Mouse (Mus musculus) adipose tissue, adult 10 weeks (tissue): ENCODE data around the gene Rap2b. TPM values are rescaled to one million over a fixed set of nuclear protein-coding genes. Genes with fewer than 3 reads are reported as not detected.

ENCODE experiments used
- polyA plus RNA-seq: library from polyadenylated mRNA; stranded (reverse); fragments of 350-450 nt; fragmentation: Illumina TruSeq; extraction: RNeasy Lipid Tissue Mini Kit (QIAGEN cat#74804); gene quantifications from one replicate; pipeline ENCODE4 v1.2.3, GENCODE M21; 2014; ENCODE audit warnings: low read depth, low replicate concordance

Rap2b gene
- 4.5 TPM for polyA plus RNA-seq

DNA sequence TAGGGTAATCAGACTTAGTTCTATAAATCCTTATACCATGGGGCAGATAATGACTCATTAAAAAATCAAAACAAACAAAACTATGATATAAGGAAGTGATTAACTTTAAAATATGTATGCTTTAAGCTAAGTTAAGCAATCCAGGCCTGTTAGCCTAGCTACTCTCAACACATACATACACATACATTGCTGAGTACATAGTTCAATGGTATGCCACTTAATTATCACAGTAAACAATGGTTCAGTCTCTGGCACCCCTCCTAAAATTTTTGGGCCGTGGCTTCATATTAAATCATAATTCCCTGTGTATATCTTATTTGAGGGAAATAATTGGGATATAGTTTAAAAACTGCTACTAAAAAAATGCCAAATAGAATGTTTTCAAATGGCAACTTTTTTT is at the start of gene Rap2b:
Rap2b (plus strand) TSS at position 301 of the 400 bp plus-strand sequence.

DNA sequence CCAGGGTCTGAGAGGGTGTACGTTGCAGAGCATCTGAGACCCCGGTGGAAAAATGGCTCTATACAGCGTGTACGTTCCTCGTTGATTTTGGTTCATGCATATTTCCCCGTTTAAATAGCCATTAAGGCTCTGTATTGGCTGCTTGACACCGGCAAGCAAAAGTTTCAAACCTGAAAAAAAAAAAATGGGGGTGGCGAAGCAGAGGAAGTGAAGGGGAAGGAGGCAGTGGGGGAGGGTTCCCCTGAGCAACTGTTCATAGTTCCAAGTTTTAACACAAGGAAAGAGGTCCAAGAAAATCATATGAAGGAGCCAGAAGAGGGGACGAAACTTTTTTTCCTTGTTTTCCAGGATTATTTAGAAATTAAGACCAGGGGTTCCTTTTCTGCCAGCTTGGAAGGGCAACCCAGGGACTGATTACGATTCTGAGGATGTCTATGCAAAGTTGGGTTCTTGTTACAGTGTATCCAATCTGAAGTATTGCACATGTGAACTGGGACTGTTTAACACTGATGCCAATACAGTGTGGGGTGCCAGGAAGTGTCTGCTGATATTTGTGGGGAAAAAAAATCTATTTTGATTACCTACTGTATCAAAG is 4.4 kb downstream of the Rap2b start, which contains the start of gene B430305J03Rik:
B430305J03Rik (minus strand) TSS at position 173 of the 595 bp plus-strand sequence.

Other genes with a start within 250 kb of the Rap2b start
- gene B430305J03Rik, start 4.3 kb downstream of the Rap2b start, polyA plus RNA-seq = 0.12 TPM